Mouse (Mus musculus) frontal cortex, adult (tissue): ENCODE results near the gene Psmb2.

Experiments
- ATAC-seq: cut with Nextera tagmentation; 2 replicates; pipeline ENCODE4 v1.9.2; 2017; ENCODE audit warnings: mild to moderate bottlenecking, moderate library complexity, mixed read lengths; ENCODE audit not compliant: low TSS enrichment

Gene Psmb2

DNA sequence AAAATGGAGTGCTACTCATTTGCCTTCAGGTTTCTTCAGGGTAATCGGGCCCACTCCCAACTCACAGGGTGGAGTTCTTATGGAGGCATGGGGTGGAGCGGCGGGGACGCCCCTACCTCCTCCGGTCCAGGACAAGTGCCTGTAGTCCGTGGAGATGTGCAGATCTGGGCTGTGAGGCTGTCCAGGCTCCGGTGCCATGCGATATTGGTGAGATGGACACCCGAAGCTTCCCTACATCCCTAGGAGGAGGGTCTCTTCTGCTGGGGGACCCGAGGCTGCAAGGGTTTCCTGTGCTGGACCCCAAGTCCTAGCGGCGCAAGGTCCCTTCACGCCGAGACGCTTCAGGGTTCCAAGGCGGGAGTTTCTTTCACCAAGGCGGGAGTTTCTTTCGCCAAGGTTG, 54.7 kb downstream of the Psmb2 start:
- no peak for ATAC-seq

- no peak for ATAC-seq
Observed at GRCm38 (mm10) chr4:126732531-126733380, 55.3 kb downstream of the Psmb2 start.

- ATAC-seq = no peak
Observed at GRCm38 (mm10) chr4:126734001-126734603, 56.7 kb downstream of the Psmb2 start.

- ATAC-seq = no peak
Observed at GRCm38 (mm10) chr4:126734700-126735381, 57.4 kb downstream of the Psmb2 start.

GRCm38 (mm10) chr4:126735382-126736000, 58.1 kb downstream of the Psmb2 start:
- no peak for ATAC-seq

DNA sequence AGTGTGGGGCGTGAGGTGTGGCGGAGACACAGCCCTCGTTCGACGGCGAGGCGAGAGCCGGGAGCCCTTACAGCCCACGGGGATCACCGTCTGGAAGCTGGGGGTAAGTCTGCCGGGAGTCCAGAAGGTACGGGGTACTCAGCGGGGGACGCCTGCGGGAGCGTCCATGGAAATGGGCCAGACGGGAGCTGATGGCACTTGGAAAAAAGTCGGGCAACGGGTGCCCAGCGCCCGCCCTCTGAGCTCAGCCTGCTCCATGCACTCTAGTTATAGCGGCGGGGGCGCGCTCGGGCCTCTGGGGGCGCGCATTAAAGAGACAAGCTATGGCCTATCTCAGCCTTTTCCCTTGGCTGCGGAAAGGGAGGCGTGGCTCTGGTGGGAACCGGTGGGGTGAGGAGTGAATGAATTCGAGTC, 58.6 kb downstream of the Psmb2 start, which contains the start of gene Tfap2e:
Tfap2e (minus strand) TSS at position 240 of the 414 bp plus-strand sequence.
- ATAC-seq = no peak

- ATAC-seq = no peak
Observed at GRCm38 (mm10) chr4:126739966-126740676, 62.7 kb downstream of the Psmb2 start.

DNA sequence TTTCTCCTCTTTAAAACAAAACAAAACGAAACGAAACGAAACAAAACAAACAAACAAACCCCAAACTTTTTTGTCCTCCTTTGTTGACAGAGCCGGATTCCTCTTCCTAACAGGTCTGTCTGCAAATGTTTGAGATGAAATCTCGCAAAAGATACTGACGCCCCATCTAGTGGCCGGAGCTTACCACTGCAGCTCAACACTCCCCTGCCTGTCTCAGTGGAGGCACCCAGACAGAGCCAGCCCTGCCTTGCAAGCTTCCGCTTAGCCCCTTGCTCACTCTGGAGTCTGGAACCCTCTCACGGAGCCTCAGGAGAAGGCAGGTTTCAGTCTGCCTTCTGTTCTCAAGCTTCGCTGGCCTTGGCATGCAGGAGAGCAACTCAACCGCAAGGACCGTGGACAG, 64.0 kb downstream of the Psmb2 start:
- ATAC-seq = peak; percentile 75

DNA sequence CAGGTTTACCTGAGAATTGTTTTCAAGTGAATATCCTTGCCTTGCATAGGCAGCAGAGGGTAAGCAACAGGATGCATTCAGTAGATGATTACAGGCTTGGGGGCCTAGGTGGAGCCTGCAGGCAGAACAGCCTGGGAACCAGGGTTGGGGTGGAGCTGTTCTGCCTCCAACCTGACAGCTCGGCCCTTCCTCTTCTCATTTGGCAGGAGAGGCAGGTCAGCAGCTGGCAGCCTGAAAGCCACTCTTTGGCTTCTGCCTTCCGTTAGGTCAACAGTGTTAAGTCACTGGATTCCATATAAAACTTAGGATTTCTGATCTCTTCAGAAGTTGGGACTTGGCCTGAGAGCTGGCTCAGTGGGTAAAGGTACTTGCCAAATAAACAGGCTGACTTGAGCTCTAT, 65.5 kb downstream of the Psmb2 start:
- ATAC-seq = no peak

DNA sequence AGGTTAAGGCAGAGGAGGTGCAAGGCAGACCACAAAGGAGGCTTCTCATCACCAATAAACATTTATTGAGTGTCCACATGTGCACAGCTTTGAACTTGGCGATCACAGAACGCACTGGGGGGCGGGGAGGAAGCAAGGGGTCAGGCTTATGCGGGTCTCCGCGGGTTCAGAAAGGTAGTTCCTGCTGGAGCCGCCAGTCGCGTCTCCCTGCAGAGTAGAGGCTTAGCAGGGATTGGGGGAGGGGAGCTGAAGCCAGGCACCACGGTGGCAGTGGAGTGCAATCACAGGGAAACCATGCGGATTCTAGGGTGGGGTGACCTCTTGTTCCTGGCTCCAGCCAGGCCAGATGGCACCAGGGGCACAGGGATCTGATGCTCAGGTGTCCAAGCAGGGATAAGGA, 66.3 kb downstream of the Psmb2 start:
- ATAC-seq = no peak

DNA sequence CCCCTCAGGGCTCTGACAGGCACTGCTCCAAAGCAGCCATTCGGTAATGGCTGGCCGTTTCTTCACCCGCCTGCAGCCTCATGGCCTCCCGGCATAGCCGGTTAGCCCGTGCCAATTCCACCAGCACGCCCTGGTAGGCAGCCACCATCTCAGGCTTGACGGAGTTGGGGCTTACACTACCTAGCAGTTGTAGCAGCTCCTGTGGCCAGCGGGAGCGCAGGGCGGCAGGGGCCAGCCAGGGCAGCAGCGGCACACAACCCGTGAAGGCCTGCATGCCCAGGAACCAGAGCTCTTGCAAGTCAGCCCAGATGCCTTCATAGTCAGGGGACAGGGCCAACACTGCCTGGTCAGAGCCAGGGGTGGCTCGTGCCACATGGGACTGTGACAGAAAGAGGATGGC, 67.4 kb downstream of the Psmb2 start:
- ATAC-seq = no peak

- no peak for ATAC-seq
Observed at GRCm38 (mm10) chr4:126745506-126746193, 68.2 kb downstream of the Psmb2 start.

DNA sequence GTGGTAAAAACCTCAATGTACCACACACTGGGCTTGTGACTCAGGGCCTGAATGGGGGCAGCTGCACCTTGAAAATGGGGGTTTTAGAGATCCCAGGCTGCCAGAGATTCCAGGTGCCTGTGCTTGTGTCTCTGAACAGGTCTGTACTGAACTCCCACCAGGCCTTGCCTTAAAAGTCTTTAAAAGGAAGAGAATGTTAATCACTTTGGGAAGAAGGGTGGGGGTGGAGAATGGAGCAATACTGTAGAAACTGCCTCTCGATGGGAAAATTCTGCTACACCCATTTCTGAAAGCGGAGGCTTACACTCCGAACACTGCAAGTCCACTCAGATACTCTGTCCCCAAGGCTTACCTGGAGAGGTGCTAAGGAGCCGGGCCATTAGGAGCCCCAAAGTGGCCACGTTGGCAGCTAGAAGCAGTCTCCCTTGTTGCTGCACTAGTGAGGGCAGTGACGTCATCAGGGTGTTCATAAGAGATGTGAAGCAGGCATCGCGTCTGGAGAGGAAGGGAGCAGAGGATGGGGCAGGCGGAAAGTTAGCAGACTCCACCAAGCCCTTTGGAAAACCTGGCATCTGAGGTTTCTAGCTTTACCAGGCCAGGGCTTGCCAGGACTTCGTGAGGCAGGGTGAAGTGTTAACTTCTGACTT, 68.9 kb downstream of the Psmb2 start:
- no peak for ATAC-seq

DNA sequence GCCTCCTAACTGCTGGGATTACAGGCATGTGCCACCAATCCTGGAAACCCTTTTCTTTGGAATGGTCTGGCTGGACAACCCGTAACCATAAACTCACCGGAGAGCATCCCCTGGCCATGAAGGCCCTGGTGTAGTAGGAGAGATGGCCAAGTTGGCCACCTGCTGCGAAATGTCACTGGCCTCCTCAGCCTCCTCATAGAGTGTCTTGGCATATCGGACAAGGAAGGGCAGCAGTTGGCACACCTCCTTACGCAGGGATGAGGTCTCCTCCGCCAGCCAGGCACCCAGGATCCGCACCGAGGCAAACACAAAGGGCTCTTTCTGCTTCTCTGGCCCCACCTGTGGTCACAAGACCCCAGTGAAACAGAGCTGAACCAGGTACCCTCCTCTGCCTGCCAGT, 71.0 kb downstream of the Psmb2 start:
- ATAC-seq = no peak

DNA sequence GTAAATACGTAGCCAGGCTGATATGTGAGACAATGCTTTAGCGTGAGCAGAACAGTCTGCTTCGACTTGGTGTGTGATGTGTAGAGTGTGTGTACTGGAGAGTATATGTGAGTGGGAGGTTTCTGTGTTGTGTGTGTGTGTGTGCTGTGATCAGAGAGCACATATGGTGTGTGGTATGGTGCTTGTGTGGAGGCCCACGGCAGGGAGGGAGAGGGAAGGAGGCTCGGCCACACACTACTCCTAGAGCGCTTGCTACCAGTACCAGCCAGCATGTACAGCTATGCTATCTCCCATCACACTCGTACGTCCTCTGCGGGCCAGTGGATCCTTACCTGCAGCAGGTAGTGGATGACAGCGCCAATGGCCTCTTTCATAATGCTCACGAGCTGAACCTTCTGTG, 72.1 kb downstream of the Psmb2 start:
- peak; percentile 28; the same call in 1 of the 2 replicates for ATAC-seq

DNA sequence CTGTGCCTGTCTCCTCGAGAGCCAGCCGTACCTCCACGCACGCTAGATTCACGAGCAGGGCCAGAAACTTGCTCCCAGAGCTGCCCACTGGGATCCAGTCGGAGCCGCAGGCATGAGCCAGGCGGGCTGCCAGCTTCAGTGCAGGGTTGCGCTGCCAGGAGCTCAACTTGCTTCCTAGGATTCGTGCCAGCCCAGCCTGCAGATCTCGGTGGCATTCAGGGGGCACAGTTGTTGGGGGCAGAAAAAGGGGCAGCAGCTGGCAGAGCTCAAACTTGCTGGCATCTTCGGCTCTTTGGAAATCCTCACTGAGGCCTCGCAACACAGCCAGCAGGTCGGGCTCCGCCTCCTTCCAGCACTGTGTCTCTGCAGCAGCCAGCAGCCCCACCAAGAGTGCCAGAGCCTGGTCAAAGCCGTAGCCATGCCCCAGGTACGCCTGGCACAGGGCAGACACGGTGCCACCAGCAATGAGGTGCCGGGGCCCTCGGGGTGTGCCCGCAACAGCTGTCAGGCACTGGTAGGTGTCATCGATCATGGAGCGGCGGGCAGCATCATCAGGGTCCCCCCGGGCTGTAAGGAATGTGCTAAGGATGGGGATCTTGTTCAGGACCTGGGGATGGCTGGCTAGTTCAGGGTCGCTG, 72.7 kb downstream of the Psmb2 start:
- no peak for ATAC-seq

GRCm38 (mm10) chr4:126750863-126751555, 73.6 kb downstream of the Psmb2 start:
- ATAC-seq = no peak

DNA sequence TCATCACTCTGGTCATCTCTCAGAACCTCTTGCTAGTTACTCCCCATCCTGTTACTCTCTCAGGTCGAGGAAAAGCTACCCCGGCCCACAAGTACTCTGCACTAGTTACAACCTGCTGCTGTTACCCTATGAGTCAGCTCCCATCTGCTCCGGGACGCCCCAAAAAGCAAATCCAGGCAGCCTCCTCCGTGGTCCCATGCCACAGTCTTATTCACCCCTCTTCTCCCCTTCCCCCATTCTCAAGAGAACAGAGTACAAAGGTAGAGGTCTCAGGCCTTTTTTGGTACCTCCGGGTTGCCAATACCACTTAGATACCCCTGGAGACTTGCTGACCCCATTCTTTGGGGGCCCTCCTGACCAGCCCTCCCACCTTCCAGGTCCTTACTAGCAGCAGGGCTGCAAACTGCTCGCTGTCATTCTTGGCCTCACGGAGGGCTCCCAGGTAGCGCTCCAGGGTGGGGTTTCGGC, 74.2 kb downstream of the Psmb2 start:
- ATAC-seq = no peak

GRCm38 (mm10) chr4:126752024-126752607, 74.7 kb downstream of the Psmb2 start:
- ATAC-seq = no peak
